Mouse (Mus musculus) kidney, embryonic 14.5 days (tissue): ENCODE measurements around the gene Vps41. TPM values are rescaled to one million over a fixed set of nuclear protein-coding genes. Genes with fewer than 3 reads are reported as not detected.

Source experiments
- ATAC-seq: fragments of 200-750 bp; cut with Nextera tagmentation; 2 replicates; pipeline ENCODE4 v1.8.0; 2017; ENCODE audit warnings: moderate number of reproducible peaks, mild to moderate bottlenecking, moderate TSS enrichment, moderate library complexity; ENCODE audit not compliant: low FRiP score, low TSS enrichment
- H3K27ac ChIP-seq: fragments of 300-500 bp; sonication (generic); 2 replicates; pipeline ENCODE4 v1.5.1; 2014; ENCODE audit warnings: low read depth, mild to moderate bottlenecking, low read length, moderate library complexity, mixed read lengths
- H3K27me3 ChIP-seq: fragments of 300-500 bp; sonication (generic); 2 replicates; pipeline ENCODE4 v1.6.1; 2014; ENCODE audit warnings: mild to moderate bottlenecking, low read length; ENCODE audit not compliant: control insufficient read depth, insufficient read depth
- H3K36me3 ChIP-seq: fragments of 300-500 bp; sonication (generic); 2 replicates; pipeline ENCODE4 v1.6.1; 2014; ENCODE audit warnings: low read length, mixed read lengths; ENCODE audit not compliant: control insufficient read depth, insufficient read depth
- H3K4me1 ChIP-seq: fragments of 300-500 bp; sonication (generic); 2 replicates; pipeline ENCODE4 v1.6.1; 2014; ENCODE audit warnings: low read length, mixed read lengths; ENCODE audit not compliant: control insufficient read depth, insufficient read depth
- H3K4me2 ChIP-seq: fragments of 300-500 bp; sonication (generic); replicated peaks from 2 replicates; pipeline ENCODE4 v1.6.1; 2014; ENCODE audit warnings: low read depth, mild to moderate bottlenecking, low read length
- H3K4me3 ChIP-seq: fragments of 300-500 bp; sonication (generic); 2 replicates; pipeline ENCODE4 v1.5.1; 2014; ENCODE audit warnings: mild to moderate bottlenecking, low read length
- H3K9ac ChIP-seq: fragments of 300-500 bp; sonication (generic); 2 replicates; pipeline ENCODE4 v1.6.1; 2014; ENCODE audit warnings: low read depth, mild to moderate bottlenecking, low read length, moderate library complexity
- H3K9me3 ChIP-seq: fragments of 300-500 bp; sonication (generic); 2 replicates; pipeline ENCODE4 v1.6.1; 2016; ENCODE audit warnings: low read length; ENCODE audit not compliant: control insufficient read depth
- WGBS: fragments of 180-500 bp; shearing (Covaris S2); extraction: QIAGEN DNeasy Blood & Tissue Kit; methylation state at CpG from one replicate; pipeline ENCODE4 v1.1.7; 2014; 5-methylcytosine and 5-hydroxymethylcytosine counted together
- polyA plus RNA-seq: library from polyadenylated mRNA; unstranded; fragments of >200 nt; fragmentation: Nextera tagmentation; extraction: Ambion mirVana; gene quantifications from 2 replicates; pipeline ENCODE4 v1.2.1, GENCODE M21; 2014

Vps41 gene
- polyA plus RNA-seq, 1 experiment from 2014 or later: 64.8 TPM

DNA sequence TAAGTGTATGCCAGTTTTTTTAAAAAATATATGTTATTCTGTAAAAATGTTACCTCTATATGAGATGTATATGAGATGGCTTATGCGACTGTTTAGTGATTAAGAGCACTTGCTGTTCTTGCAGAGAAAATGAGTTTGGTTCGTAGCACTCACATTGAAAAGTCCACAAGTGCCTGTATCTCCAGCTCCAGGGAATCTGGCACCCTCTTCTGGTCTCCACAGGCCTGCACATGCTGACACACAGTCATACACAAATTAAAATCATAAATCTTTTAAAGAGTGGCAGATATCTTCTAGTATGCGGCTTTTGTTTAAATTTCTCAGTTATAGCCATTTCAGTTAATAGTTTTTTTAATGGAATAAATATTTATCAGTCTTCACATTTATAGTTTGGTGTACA, 40.9 kb downstream of the Vps41 start:
- H3K9me3 ChIP-seq: no peaks in the 10 kb centered on the region
- WGBS: 87% methylated on average over 3 of the region's 3 CpGs
- no peaks in the 10 kb centered on the region for H3K27me3 ChIP-seq
- H3K9ac ChIP-seq: no peak overlapping the region
- no peak for ATAC-seq
- no peaks in the 10 kb centered on the region for H3K4me1 ChIP-seq
- no peak overlapping the region for H3K27ac ChIP-seq
- no peak overlapping the region for H3K4me3 ChIP-seq
- H3K36me3 ChIP-seq: no peaks in the 10 kb centered on the region
- no peak overlapping the region for H3K4me2 ChIP-seq

DNA sequence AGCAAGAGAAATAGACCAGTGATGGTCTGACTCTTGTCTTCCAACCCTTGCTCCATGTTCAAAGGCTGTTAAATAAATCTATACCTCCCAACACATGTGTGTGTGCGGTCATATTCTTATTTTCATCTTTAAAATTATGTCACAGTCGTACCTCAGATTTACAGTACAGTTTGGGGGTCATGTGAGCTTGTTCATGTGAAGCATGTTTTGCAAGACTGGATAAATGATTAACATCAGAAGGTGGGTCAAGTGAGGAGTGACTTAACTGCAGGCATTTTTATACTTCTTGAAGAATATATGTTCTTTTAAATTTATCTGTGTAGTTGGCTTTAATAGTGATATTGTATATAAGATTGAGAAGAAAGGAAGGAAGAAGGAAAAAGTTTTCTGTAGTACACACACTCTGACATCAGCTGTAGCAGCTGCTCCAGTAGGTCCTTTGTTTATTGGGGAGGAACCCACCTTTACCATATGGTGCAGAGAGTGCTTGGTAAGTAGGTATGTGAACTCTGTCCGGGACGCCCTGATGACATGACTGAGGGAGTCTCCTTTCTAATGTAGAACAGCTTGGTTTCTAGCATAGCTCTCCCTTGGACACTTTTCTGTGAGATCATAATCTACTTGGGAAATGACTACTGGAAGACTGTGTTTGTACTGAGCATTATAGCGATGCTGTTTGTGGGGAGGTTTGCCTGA, 42.4 kb downstream of the Vps41 start:
- WGBS: 74% methylated on average over 5 of the region's 5 CpGs
- Histone ChIP-seq H3K9ac (no peak overlapping the region), H3K4me1 (no peaks in the 10 kb centered on the region), H3K4me3 (no peak overlapping the region), H3K4me2 (no peak overlapping the region), H3K9me3 (no peaks in the 10 kb centered on the region), H3K27ac (no peak overlapping the region), H3K27me3 (no peaks in the 10 kb centered on the region), H3K36me3 (no peaks in the 10 kb centered on the region)
- no peak for ATAC-seq

DNA sequence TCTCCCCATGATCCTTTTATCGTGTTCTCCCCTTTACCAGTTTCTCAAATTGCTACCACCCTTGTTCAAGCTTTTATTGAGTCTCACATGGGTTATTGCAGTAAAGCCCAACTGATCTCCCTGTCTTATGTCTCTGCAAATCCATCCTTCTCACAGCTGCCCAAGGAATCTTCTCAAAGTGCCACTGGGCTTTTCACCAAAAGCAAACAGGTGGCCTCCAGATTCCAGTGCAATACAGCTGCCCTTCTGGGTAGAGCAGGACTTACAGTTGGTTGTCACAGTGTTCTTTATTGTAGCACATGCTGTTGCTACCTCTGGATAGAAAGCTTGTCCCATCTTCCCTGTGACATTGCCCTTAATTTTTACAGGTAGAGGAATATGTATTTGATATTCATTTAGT, 44.4 kb downstream of the Vps41 start:
- WGBS: 68% methylated on average over 1 of the region's 1 CpGs

DNA sequence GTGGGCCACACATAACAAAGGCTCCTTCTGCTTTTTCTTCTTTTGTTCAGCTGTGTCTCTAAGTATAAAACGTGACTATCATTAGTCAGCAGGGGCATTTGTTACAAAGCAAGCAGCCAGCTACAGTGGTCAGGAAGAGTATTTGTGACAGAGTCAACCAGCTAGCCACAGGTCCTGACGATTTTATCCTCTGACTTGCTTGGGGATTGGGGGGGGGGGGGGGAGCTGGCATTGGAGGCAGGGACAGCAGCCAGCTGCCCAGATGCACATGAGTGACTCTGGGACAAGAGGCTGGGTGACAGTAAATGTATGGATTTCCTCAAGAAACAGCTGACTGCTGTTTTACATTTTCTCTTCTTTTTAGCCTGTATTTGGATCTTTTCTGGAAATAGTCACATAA, 50.8 kb downstream of the Vps41 start:
- no peaks in the 10 kb centered on the region for H3K9me3 ChIP-seq
- peaks cover 5% of the 10 kb centered on the region; the same call in 1 of the 2 replicates for H3K4me1 ChIP-seq
- no peak overlapping the region for H3K4me2 ChIP-seq
- H3K27ac ChIP-seq: no peak overlapping the region
- H3K4me3 ChIP-seq: no peak overlapping the region
- ATAC-seq: no peak
- H3K27me3 ChIP-seq: no peaks in the 10 kb centered on the region
- H3K36me3 ChIP-seq: no peaks in the 10 kb centered on the region
- WGBS: 11% methylated on average over 2 of the region's 2 CpGs
- no peak overlapping the region for H3K9ac ChIP-seq

More for the DNA sequence above, 44.4 kb downstream of the Vps41 start:
- no peaks in the 10 kb centered on the region for H3K36me3 ChIP-seq
- no peak overlapping the region for H3K27ac ChIP-seq
- no peak for ATAC-seq
- no peaks in the 10 kb centered on the region for H3K4me1 ChIP-seq
- H3K9me3 ChIP-seq: no peaks in the 10 kb centered on the region
- H3K4me2 ChIP-seq: no peak overlapping the region
- no peak overlapping the region for H3K4me3 ChIP-seq
- H3K9ac ChIP-seq: no peak overlapping the region
- H3K27me3 ChIP-seq: no peaks in the 10 kb centered on the region

DNA sequence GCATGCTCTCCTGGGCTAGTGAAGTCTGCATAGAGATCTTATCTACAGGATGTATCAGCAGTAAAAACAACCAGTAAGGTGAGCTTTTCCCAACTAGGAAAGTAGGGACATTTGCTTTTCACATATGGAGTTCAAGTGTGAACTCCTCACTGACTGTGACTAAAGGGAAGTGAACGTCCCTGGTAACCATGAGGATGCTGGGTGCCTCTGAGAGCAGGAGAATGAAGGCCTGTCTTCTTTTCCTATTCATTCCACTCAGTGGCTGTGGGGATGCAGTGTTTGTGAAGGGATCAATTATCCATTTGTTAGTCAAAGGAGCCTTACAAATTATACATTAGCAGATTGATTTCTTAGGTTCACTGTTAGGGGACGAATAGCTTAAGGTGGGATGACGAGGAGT, 51.4 kb downstream of the Vps41 start:
- Histone ChIP-seq H3K4me2 (no peak overlapping the region), H3K4me3 (no peak overlapping the region), H3K27me3 (no peaks in the 10 kb centered on the region), H3K4me1 (peaks cover 5% of the 10 kb centered on the region; the same call in 1 of the 2 replicates), H3K9me3 (no peaks in the 10 kb centered on the region), H3K36me3 (no peaks in the 10 kb centered on the region), H3K27ac (no peak overlapping the region), H3K9ac (no peak overlapping the region)
- no peak for ATAC-seq
- 55% methylated on average over 3 of the region's 3 CpGs for WGBS

DNA sequence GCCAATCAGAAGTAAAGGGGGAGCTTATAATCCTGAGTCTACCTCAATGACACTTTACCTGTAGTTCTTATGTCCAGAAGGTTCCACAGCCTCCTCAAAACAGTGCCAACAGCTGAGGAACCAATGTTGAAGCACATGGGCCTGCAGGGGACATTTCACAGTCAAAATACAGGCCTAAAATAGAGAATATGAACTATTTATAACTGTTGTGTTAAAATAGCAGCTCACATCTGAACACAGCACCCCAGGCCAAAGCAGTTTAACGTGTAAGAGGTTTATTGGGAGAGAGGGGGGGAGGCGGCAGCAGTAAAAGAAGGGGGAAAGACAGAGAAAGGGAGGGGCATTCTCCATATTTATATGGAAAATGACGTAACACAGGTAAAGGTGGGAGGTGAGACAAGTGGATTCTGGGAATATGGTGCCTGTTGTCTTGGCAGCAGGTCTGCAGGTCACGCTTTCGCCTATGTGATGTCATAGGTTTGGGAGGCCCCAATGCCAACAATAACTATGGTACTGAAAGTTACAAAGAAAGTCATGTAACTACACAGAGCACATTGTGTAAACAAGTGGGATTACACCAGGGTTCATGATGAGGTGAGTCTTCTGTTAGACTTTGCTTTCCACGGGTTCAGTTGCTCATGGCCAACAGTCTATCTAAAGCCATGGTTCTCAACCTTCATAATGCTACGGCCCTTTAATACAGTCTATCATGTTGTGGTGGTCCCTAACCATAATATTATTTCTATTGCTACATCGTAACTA, 56.5 kb downstream of the Vps41 start:
- Histone ChIP-seq H3K9ac (no peak overlapping the region), H3K4me3 (no peak overlapping the region), H3K36me3 (no peaks in the 10 kb centered on the region), H3K27me3 (no peaks in the 10 kb centered on the region), H3K4me2 (no peak overlapping the region), H3K9me3 (no peaks in the 10 kb centered on the region), H3K4me1 (no peaks in the 10 kb centered on the region), H3K27ac (no peak overlapping the region)
- WGBS: 96% methylated on average over 8 of the region's 8 CpGs
- ATAC-seq: no peak

DNA sequence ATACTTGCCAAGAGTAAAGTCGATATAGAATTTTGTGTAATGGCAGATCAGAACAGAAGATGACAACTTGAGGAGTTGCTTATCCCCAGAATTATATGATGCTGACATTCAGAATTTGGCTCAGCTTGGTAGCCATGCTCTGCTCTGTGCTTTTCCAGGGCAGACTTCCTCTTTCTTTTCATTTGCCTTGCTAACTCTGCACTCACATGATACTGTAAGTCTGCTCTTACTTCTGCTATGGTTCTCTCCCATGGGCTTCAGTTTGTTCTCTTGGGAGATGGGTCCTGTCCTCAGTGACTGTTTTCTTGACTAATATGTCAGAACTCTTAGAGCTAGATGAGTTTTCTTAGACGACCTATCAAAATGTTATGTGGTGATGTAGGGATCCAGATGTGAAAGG, 64.2 kb downstream of the Vps41 start:
- Histone ChIP-seq H3K9ac (no peak overlapping the region), H3K4me1 (no peaks in the 10 kb centered on the region), H3K4me2 (no peak overlapping the region), H3K4me3 (no peak overlapping the region), H3K27me3 (no peaks in the 10 kb centered on the region), H3K9me3 (no peaks in the 10 kb centered on the region), H3K27ac (no peak overlapping the region), H3K36me3 (no peaks in the 10 kb centered on the region)
- 84% methylated on average over 2 of the region's 2 CpGs for WGBS
- no peak for ATAC-seq

DNA sequence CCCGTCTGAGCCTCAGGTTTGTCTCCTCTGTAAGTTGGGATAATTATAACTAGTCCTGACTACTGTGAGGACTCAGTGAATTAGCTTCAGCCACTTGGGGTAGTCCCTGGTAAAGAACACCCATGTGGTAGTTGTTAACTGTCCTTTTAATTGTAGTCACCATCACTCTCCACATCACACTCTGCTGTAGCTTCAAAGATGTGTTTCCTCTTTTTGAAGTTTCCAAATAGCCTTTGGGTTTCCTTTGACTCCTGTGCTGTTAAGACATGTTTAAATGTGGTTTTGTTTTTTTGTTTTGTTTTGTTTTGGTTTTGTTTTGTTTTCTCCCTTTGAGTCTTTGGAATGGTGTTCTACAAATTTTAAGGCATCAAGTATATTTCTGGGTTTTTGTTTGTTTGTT, 68.6 kb downstream of the Vps41 start:
- Histone ChIP-seq H3K4me2 (no peak overlapping the region), H3K9me3 (no peaks in the 10 kb centered on the region), H3K9ac (no peak overlapping the region), H3K4me1 (no peaks in the 10 kb centered on the region), H3K36me3 (no peaks in the 10 kb centered on the region), H3K27me3 (no peaks in the 10 kb centered on the region), H3K4me3 (no peak overlapping the region), H3K27ac (no peak overlapping the region)
- 45% methylated on average over 1 of the region's 1 CpGs for WGBS
- ATAC-seq: no peak

DNA sequence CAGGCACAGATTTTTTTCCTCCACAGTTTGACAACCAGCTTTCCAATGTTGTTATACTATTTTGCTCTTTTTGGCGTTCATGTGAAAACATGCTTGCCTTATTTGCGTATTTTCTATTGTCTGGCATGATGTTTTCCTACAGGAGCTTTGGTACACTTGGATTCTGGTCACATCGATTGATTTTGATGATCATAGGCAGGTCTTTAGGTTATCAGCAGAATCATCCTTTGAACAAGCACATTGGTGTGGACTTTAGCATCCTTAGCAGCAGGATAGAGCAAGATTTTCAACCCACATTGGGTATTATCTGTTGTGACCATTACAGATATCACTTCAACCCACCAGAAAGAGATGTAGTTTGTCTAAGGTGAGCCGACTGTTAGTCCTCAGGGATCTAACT, 71.0 kb downstream of the Vps41 start:
- 89% methylated on average over 4 of the region's 4 CpGs for WGBS
- H3K9me3 ChIP-seq: no peaks in the 10 kb centered on the region
- ATAC-seq: no peak
- H3K9ac ChIP-seq: no peak overlapping the region
- H3K4me3 ChIP-seq: no peak overlapping the region
- H3K27me3 ChIP-seq: no peaks in the 10 kb centered on the region
- H3K27ac ChIP-seq: no peak overlapping the region
- H3K4me2 ChIP-seq: no peak overlapping the region
- no peaks in the 10 kb centered on the region for H3K36me3 ChIP-seq
- H3K4me1 ChIP-seq: peaks cover 3% of the 10 kb centered on the region; the same call in 1 of the 2 replicates
